Mouse (Mus musculus): Measurements from ENCODE around the gene Sars2.

GRCm38 (mm10) chr7:28789235-28789634 is 47.4 kb downstream of the Sars2 start:
- TF ChIP-seq CTCF (IDR thresholded peaks at IDR 0.05; ENCODE audit: borderline replicate concordance, control insufficient read depth, extremely low read depth, insufficient read depth, low read length, poor library complexity) (no peak), POLR2A (IDR thresholded peaks at IDR 0.05; ENCODE audit: control insufficient read depth, extremely low read depth, insufficient read depth, low read length, poor library complexity) (no peak)

Measured in thymus, adult 2 months (tissue).